In genomic region chr4:109201582-109202424, GRCm38 (mm10) we compare ENCODE assay signal across 8 mouse cellular contexts. TPM values are rescaled to one million over a fixed set of nuclear protein-coding genes. Genes with fewer than 3 reads are reported as not detected.
DNase-seq lines count a peak whose midpoint lies in the region; ATAC-seq lines count a peak whose summit lies in the region.

TSS of gene Osbpl9 (minus strand) at chr4:109202272.

- H3K27ac ChIP-seq in hindbrain, embryonic 12.5 days = peak within 1 kb of the TSS; percentile 97

- no peaks in the 10 kb centered on the region for H3K9me3 ChIP-seq in hindbrain, embryonic 12.5 days (replicated peaks)

- WGBS in hindbrain, embryonic 12.5 days = under 1% methylated on average over 59 of the region's 59 CpGs

- H3K36me3 ChIP-seq in hindbrain, embryonic 12.5 days = peaks cover 4% of the 10 kb centered on the region; the same call in 1 of the 2 replicates

- H3K4me2 ChIP-seq in hindbrain, embryonic 12.5 days (replicated peaks) = peak within 1 kb of the TSS; percentile 85

- peak; percentile 99 for DNase-seq in NIH3T3 (ENCODE audit: low read depth)
- DNase-seq in cerebellum, postnatal 10 days = peak; percentile 100
- peak; percentile 95 to 98 for DNase-seq in frontal cortex, postnatal 10 days (ENCODE audit: low spot score in 2 of 2)
- peak; percentile 97 to 98 for DNase-seq in layer of hippocampus, postnatal 14 days (ENCODE audit: low spot score in 2 of 2)
- DNase-seq in lung, postnatal 14 days = peak; percentile 99
- peak; percentile 83 for DNase-seq in retina, adult 2 months (ENCODE audit: low read depth, low spot score)
- peak; percentile 99 to 100 for DNase-seq in thymus, postnatal 36 days

- ATAC-seq in hindbrain, embryonic 12.5 days (ENCODE audit: low FRiP score) = peak; percentile 99

- peak within 1 kb of the TSS; percentile 85 for H3K9ac ChIP-seq in hindbrain, embryonic 12.5 days

- peak within 1 kb of the TSS; percentile 91 for H3K4me3 ChIP-seq in hindbrain, embryonic 12.5 days

- H3K27me3 ChIP-seq in hindbrain, embryonic 12.5 days = no peaks in the 10 kb centered on the region

- peaks cover 12% of the 10 kb centered on the region for H3K4me1 ChIP-seq in hindbrain, embryonic 12.5 days

RNA-seq across cellular contexts. Expression of gene Osbpl9, which starts in this region (rescaled TPM):
- 87.9 and 97.4 TPM in 2 replicates for polyA plus RNA-seq in hindbrain, embryonic 12.5 days (2016; fragmentation: Nextera tagmentation; extraction: Ambion mirVana)
- total RNA-seq in layer of hippocampus, postnatal 14 days (2021) = 10 to 100 TPM; 56.2 to 59.7 TPM

Comparison
In these comparisons a context has a peak if more than half of its experiments do, and no peak if none do; other contexts are left out.
1. Peak in every context shown above with its lines: DNase-seq, ATAC-seq, H3K4me3 ChIP-seq and H3K27ac ChIP-seq.